Mouse (Mus musculus) bone marrow macrophage, adult 2 months (primary cell): ENCODE data around the gene Fcgr3. TPM values are rescaled to one million over a fixed set of nuclear protein-coding genes. Genes with fewer than 3 reads are reported as not detected.
A peak's percentile ranks its signal among the peaks of the same experiment; 100 is the strongest.
"Not testable (repeated sequence)": the region's sequence is repeated elsewhere in the genome, so short reads cannot be mapped to it uniquely, and the experiment has no call there.

ENCODE experiments used
- H3K27ac ChIP-seq: 2 replicates; pipeline ENCODE4 v1.5.1; 2012; ENCODE audit warnings: low read depth, low read length; ENCODE audit not compliant: insufficient read depth
- H3K4me1 ChIP-seq: 2 replicates; pipeline ENCODE4 v1.6.1; 2012; ENCODE audit warnings: low read length; ENCODE audit not compliant: control insufficient read depth, insufficient read depth
- H3K4me3 ChIP-seq: 2 replicates; pipeline ENCODE4 v1.5.1; 2012; ENCODE audit warnings: mild to moderate bottlenecking, low read length, moderate library complexity; ENCODE audit not compliant: insufficient read depth
- CTCF ChIP-seq: IDR thresholded peaks from 2 replicates; pipeline ENCODE4 v1.5.1; 2012; ENCODE audit warnings: low read depth, mild to moderate bottlenecking, low read length, moderate library complexity
- POLR2A ChIP-seq: IDR thresholded peaks from 2 replicates; pipeline ENCODE4 v1.6.1; 2012; ENCODE audit warnings: mild to moderate bottlenecking, low read depth, low read length, borderline replicate concordance
- polyA plus RNA-seq: library from polyadenylated mRNA; stranded (reverse); fragments of >200 nt; gene quantifications from 2 replicates; pipeline ENCODE4 v1.2.4, GENCODE M21; 2012; ENCODE audit not compliant: missing spikeins, insufficient read depth, insufficient read length

Fcgr3 gene
- polyA plus RNA-seq, 1 experiment: 1,154 TPM

DNA sequence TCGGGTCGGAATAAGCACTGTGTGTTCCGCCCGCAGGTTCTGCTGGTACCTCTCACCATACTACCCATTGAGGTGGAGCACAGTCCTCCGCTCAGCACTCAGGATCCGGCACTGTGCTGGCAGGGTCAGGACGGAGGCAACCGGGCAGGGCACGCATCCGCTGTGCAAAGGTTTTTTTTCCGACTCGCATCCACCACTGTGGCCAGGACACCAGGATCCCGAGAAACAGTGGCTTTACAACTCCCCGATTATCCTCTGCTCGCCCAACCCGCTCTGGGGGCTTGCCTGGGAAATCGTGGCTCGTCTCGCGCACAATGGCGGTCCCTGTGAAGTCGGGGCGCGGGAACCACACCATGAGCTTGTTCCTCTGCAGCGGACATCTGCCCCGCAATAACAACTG lies 21.0 kb upstream of the Fcgr3 start:
- H3K4me1 ChIP-seq: 0 out of 2 replicates have a peak, but pooled peaks cover 3% of the 10 kb centered on the region
- no peak for TF ChIP-seq POLR2A
- TF ChIP-seq CTCF: no peak
- H3K4me3 ChIP-seq: peak overlapping the region; percentile 54
- no peak overlapping the region for H3K27ac ChIP-seq

DNA sequence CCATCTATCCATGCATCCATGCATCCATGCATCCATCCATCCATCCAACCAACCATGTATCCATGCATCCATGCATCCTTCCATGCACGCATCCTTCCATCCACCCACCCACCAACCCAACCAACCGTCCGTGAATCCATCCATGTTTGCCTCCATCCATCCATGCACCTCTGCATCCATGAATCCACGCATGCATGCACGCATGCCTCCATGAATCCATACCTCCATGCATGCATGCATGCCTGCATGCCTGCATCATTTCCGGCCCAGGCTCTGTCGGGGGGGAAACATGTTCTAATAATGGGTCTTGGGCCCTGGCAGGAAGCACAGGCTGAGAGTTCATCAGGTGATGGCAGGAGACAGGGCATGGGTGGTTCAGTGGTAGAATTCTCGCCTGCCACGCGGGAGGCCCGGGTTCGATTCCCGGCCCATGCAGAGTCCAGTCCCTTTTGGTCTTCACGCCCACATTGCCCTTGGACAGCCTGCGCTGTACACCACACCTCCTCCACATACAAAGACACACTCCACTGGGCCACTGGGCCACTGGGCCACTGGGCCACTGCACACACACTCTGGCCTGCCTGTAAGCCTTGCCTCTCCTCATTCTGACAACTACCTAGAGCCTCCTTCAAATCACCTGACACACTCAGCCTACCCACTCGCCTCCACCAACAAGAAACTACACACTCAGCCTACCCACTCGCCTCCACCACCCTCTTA lies 16.9 kb upstream of the Fcgr3 start:
- not testable (repeated sequence) for H3K4me3 ChIP-seq, H3K27ac ChIP-seq, H3K4me1 ChIP-seq

DNA sequence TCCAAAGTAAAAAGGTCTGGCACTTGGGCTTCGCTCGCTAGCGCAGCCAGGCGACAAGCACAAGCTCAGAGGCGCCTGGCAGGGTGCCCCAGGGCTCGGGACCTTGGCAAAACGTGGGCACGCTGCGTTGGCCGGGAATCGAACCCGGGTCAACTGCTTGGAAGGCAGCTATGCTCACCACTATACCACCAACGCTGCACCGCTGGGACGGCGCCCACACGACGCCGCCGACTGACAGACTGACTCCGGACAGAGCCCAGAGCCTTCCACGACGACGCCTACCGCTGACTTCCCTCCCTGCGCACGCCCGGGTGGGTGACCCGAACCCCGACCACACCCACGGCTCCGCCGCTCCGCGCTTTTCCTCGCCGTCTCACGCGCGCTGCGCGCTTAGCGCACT lies 15.1 kb upstream of the Fcgr3 start:
- H3K4me3 ChIP-seq, H3K4me1 ChIP-seq, H3K27ac ChIP-seq: not testable (repeated sequence)

DNA sequence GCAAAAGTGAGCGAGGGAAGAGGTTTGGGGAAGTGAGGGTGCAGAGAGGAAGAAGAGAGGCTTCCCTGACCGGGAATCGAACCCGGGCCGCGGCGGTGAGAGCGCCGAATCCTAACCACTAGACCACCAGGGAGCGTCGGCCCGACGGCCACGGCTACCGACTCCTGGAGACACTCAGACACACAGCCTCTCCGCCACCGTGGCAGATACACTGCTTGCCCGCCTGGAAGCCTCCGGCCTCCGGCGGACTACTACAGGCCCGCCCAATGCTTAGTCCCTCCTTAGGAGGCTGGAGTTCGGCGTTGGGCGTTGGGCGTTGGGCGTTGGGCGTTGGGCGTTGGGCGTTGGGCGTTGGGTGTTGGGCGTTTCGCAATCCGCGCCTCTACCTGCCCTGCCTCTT lies 14.6 kb upstream of the Fcgr3 start:
- H3K4me1 ChIP-seq, H3K27ac ChIP-seq: not testable (repeated sequence)

GRCm38 (mm10) chr1:171078419-171078818 lies 13.7 kb upstream of the Fcgr3 start:
- not testable (repeated sequence) for H3K27ac ChIP-seq, H3K4me3 ChIP-seq, H3K4me1 ChIP-seq

More for the DNA sequence above, 14.6 kb upstream of the Fcgr3 start:
- H3K4me3 ChIP-seq: not testable (repeated sequence)

- not testable (repeated sequence) for H3K4me1 ChIP-seq
- H3K4me3 ChIP-seq: peak overlapping the region; percentile 17; the same call in 1 of the 2 replicates
These were observed 13.2 kb upstream of the Fcgr3 start for GRCm38 (mm10) chr1:171077955-171078354.

DNA sequence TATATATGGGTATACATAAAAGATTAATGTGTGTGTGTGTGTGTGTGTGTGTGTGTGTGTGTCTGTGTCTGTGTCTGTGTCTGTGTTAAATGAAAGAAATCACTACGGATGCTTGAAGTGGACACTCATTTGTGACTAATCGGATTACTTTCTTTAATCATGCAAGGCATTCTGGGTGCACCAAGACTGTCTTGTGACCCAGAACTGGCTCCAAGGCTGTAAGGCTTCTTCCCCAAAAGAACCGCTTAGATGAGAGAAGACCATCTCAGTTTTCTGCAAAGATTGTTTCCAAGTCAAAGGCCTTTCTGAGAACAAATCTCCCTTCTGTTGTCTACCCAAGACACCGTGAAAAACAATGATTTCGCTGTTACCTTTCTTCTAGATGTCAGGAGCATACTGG lies 12.5 kb upstream of the Fcgr3 start:
- not testable (repeated sequence) for H3K4me3 ChIP-seq, H3K4me1 ChIP-seq, H3K27ac ChIP-seq

More at GRCm38 (mm10) chr1:171077955-171078354, 13.2 kb upstream of the Fcgr3 start:
- not testable (repeated sequence) for H3K27ac ChIP-seq

DNA sequence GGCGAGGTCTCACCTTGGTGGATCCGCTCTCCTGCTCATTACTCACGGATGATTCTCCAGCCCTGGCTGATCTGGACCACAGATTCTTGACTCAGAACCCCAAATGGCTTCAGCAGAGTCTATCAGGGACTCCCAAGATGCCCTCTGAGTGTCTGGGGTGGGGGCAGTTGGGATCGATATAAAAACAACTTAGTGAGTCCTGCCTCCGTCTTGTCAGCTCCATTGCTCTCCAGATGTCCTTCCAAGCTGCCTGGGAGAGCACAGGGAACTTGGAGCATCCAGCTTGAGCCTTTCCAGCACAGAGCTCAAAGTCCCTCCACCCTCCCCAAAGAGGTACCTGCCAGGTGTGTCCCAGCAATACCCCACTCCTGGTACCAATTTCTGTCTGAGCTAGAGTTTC lies 11.4 kb upstream of the Fcgr3 start:
- not testable (repeated sequence) for H3K27ac ChIP-seq, H3K4me1 ChIP-seq, H3K4me3 ChIP-seq

DNA sequence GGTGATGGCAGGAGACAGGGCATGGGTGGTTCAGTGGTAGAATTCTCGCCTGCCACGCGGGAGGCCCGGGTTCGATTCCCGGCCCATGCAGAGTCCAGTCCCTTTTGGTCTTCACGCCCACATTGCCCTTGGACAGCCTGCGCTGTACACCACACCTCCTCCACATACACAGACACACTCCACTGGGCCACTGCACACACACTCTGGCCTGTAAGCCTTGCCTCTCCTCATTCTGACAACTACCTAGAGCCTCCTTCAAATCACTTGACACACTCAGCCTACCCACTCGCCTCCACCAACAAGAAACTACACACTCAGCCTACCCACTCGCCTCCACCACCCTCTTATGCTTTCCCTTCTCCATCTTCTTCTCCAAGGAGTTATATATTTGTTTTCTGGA lies 9.5 kb upstream of the Fcgr3 start:
- H3K27ac ChIP-seq, H3K4me3 ChIP-seq, H3K4me1 ChIP-seq: not testable (repeated sequence)

- not testable (repeated sequence) for H3K4me3 ChIP-seq, H3K4me1 ChIP-seq, H3K27ac ChIP-seq
These were observed 7.5 kb upstream of the Fcgr3 start for GRCm38 (mm10) chr1:171072217-171072616.

- not testable (repeated sequence) for H3K4me3 ChIP-seq, H3K4me1 ChIP-seq
These were observed 7.0 kb upstream of the Fcgr3 start for GRCm38 (mm10) chr1:171071726-171072125.

DNA sequence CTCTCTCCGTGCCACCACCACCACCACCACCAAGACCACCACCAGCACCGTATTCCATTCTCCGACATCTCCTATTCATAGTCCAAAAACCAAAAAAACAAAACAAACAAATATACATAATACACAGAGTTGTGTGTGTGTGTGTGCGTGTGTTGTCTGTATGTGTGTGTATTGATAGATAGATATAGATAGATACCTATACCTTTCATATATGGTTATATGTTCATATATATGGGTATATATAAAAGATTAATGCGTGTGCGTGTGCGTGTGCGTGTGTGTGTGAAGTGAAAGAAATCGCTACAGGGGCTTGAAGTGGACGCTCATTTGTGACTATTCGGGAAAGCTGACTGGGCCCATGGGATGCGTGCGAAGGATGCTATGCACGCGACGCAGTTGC lies 6.1 kb upstream of the Fcgr3 start:
- not testable (repeated sequence) for H3K27ac ChIP-seq, H3K4me1 ChIP-seq
- peak overlapping the region; percentile 5; the same call in 1 of the 2 replicates for H3K4me3 ChIP-seq

More at GRCm38 (mm10) chr1:171071726-171072125, 7.0 kb upstream of the Fcgr3 start:
- not testable (repeated sequence) for H3K27ac ChIP-seq

DNA sequence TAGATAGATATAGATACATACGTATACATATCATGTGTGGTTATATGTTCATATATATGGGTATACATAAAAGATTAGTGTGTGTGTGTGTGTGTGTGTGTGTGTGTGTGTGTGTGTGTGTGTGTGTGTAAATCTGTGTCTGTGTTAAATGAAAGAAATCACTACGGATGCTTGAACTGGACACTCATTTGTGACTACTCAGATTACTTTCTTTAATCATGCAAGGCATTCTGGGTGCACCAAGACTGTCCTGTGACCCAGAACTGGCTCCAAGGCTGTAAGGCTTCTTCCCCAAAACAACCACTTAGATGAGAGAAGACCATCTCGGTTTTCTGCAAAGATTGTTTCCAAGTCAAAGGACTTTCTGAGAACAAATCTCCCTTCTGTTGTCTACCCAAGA lies 4.8 kb upstream of the Fcgr3 start:
- not testable (repeated sequence) for H3K4me1 ChIP-seq, H3K4me3 ChIP-seq, H3K27ac ChIP-seq

DNA sequence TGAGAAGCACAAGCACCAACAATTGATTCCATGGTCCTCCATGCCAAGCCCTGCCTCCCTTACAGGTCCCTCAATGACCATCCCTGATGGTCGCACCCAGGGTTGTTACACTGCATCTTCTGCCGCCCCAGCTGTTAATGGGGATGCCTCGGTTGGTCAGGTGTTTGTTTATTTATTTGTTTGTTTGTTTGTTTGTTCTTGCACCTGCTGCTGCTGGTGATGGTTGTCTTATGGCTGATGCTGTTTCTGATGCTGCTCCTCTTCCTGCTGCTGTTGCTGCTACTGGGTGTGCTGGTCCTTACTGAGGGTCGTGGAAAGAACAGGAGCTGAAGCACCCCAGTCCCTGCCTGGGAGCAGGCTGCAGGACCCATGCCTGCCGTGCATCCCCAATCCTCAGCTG lies 3.2 kb upstream of the Fcgr3 start:
- H3K4me1 ChIP-seq, H3K27ac ChIP-seq, H3K4me3 ChIP-seq: not testable (repeated sequence)

DNA sequence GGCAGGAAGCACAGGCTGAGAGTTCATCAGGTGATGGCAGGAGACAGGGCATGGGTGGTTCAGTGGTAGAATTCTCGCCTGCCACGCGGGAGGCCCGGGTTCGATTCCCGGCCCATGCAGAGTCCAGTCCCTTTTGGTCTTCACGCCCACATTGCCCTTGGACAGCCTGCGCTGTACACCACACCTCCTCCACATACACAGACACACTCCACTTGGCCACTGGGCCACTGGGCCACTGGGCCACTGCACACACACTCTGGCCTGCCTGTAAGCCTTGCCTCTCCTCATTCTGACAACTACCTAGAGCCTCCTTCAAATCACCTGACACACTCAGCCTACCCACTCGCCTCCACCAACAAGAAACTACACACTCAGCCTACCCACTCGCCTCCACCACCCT lies 1.8 kb upstream of the Fcgr3 start:
- H3K4me3 ChIP-seq, H3K4me1 ChIP-seq, H3K27ac ChIP-seq: not testable (repeated sequence)

GRCm38 (mm10) chr1:171065768-171066167 lies 1.0 kb upstream of the Fcgr3 start:
- H3K27ac ChIP-seq, H3K4me1 ChIP-seq: not testable (repeated sequence)
- 0 out of 2 replicates have a peak overlapping the region, but pooled peaks have one; percentile 16 for H3K4me3 ChIP-seq
